Mouse (Mus musculus) adrenal gland, adult 8-10 months (tissue): Measurements from ENCODE around the gene Dnajc22. TPM values are rescaled to one million over a fixed set of nuclear protein-coding genes. Genes with fewer than 3 reads are reported as not detected.

Experiments used
- DNase-seq: peaks from one replicate; pipeline ENCODE4 v3.0.0; 2022
- total RNA-seq, 4 experiments: library from RNA; stranded (reverse); gene quantifications; 2 replicates each; pipeline ENCODE4 v1.2.4; 2022

Dnajc22 gene
- total RNA-seq, 4 experiments from 2014 or later = 0.37 to 1.6 (median 1.2) TPM

DNA sequence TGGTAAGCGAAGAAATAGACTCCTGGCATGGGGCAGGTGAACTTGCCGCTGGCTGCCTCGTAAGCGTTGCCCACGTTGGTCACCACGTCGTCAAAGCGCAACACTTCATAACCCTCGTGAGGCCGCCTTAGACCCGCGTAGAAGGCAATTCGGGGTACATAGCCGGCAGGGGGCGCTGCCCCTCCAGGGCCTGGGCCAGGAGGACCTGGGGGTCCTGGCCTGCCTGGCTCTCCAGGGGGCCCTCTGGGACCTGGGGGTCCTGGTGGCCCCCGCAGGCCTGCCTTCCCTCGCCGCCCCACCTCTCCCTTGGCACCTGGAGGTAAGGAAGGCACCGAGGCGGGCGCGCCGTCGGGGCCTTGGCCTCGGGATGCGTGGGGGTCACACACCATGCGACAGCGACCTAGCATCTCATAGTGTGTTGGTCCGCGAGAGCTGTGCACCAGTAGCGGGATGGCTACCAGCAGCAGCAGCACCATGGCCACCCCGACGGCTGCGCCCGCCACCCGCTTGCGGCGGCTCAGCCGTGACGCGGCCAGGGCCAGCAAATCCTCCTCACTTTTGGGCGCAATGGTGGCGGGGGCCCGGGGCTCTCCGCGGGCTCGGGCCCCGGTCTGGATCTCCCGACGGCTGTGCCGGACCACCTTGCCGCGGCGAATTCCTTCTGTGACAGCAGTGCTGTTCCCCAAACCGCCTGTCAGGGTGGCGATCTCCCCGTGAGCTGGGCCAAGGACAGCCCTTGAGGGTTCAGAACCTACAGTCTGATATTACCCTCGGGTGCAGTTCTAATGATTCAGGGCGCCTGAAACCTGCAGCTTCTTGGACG lies 5.5 kb upstream of the Dnajc22 start, which contains the start of gene C1ql4:
Gene C1ql4, minus strand, starts transcription at position 565 of the 823 bp plus-strand sequence.
- no peak for DNase-seq

DNA sequence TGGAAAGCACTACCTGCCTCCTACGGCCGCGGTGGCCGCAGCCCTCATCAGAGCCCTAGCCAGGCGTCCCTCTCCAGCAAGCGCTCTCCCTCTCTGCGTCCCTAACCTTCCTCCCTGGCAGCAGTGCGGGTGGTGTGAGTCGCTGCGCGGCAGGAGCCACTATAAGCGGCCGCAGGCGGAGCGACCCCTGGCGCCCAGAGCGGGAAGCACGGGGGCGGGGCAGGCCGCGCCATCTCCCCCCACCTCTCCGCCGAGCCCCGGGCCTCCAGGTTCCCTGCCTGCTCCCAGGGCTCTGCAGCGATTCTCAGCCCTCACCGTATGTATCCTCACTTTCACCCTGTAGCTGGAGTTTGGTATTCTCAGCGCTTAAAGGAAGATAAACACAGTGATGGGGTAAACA lies 4.7 kb upstream of the Dnajc22 start:
- DNase-seq = peak; percentile 45

DNA sequence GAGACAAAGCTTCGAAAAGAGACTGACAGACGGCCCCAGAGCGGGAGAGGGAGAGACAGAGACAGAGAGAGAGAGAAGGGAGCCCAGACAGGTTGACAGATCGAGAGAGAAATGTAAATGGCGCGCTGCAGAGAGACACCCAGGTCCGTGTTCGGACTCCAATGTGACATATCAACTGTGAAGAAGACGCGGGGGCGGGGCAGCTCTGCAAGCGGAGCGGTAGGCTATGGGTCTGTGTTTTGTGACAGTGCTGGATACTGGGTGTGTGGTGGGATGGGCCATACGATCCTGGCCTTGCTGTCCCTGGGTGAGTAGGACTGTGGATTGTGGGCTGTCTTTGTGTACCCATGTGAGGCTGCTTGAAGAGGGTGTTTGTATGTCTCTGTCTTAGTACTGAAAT lies 3.9 kb upstream of the Dnajc22 start:
- no peak for DNase-seq

DNA sequence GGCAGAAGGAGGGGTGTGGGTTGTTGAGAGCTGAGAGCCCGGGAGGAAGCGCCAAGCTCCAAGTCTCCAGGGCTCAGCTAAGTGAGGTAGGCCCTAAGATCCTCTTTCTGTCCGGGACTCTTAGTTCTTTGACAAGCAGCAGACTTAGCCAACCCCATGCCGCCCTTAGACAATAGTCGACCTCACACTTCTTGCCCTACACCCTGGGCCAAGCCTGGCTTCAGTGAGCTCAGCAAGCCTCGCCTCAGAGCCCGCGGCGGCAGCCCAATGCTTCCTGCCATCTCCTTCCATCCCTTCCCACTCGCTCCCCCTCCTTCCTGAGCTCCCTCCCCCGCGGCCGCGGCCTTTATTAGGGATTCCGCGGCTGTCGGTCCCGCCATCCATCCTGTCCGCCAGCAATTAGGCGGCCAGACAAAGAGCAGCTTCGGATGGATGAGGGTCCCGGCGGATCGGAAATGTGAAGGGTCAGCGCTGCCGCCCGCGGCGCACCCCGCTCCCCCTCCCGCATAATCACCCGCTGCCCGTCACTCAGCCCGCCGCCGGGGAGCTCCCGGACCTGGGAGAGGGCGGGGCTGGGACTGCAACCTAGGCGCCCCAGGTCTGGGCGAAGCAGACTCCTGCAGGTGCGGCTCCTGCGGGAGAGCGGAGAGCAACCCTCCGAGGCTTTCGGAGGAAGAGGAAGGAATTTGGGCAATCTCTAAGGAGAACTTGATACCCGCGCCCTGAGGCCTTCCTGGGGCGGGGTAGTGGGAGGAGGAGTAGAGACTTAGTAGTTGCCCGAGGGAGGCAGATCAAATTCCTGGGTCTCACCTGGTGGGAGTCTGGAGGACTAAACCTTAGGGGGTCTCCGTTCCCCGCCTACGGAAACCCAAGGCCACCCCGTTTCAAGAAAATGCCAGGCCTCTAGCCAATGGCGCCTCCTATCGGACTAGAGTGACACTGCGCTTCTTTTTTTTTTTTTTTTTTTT lies 605 bp downstream of the Dnajc22 start:
- DNase-seq = no peak

DNA sequence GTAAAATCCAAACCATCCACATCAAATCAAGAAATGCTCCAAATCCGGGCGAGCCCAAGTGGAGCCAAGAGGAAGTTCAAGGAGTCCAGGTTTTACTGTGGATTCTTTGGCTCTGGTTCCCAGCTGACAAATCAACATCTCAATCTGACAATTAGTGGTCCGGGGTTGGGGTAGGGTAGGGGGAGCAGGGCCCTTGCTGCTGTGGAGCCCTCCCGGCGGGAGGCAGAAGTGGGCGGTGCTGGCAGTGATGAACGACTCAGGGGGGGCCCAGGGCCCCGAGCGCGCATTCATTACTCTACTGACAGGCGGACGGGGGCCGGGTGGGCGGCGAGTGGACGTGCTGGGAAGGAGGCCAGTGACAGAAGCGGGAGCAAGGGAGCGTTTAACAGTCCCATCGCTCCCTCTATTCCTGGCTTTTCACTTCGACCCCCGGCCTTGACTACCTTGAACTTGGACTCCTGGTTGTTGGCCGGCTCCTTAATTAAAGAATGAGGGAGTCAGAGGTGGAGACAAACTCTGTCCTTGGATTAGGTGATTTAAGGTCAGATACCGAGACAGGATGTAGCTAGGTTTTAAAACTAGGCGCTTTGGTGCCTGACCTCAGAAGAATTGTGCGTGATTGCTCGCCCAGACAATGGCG lies 1.8 kb downstream of the Dnajc22 start:
- no peak for DNase-seq

DNA sequence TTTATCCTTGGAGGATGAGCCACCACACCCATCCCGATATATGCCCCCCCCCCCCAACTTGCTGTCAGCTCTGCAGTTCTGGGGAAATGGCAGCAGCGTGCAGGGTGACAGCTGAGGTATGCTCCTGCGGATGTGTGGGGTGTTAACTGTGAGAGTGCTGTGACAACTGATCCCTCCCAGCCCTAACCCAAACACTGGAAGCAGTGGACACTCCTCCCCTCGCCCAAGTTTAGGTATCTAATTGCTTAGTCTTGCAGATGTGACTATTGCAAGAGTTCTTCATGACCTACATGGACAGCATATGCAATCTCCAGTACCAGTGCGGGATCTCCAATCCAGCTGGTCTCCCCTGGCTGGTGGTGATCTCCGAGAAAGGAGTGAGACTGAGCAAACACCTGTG lies 2.4 kb downstream of the Dnajc22 start:
- DNase-seq = no peak

DNA sequence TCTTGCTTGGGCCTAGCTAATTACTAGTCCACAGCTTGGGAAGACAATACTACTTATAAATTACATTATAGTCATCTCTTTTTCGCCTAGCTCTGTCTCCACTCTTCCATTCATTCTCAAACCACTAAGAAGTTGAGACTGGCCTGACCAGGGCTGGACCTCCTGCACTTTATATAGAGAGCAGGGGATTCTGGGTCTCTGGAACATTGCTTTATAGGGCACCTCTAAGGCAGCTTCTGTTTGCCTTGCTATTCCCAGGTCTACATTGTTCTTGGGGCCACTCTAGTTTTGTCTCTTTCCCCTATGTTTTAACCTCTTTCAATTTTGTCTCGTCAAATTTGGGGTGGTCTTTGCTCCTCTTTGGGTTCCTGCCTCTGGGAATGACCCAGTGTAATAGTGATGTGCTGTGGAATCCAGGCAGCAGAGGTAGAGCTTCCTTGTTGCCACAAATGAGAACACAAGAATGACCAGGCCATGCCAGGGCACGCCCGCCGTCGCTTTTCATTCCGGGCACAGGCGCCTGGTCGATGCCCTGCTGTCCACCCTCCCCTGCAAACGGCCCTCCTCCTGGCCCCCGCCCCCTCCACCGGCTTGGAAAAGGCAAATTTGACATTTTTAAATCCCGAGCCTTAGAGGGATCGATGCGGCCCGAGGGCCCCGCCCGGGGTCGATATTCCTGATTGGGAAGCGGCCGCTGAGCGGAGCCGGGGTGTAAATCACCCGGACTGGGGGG lies 3.3 kb downstream of the Dnajc22 start:
- DNase-seq = no peak

DNA sequence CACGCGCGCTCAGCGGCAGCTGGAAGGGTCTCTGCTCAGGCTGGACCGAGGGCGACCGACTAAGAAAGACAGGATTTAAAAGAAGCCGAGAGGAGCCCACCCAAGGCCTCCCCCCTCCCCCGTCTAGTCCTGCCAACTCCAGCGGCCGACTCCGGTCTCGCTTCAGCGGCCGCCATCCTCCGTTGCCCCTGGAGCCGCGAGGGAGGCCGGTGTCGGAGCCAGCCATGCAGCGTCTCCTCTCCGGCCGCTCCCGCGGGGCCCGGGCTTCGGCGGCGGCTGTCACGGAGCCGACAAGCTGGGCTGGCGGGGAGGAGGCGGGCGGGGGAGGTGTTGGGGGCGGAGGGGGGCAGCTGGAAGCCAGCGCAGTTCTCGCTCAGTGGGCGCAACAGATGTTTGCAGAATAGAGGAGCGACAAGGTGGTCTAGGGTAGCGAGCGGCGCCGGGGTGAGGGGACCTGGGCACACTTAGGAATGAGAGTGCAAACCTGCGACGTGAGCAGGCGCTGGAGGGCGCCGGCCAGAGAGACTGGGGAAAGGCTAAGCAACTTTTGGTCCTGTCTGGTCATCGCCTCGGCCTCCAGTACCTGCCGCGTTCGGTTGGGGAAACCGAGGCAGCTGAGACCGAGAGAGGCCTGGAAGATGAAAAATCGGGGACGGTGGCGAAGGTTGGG lies 4.0 kb downstream of the Dnajc22 start:
- DNase-seq = no peak

DNA sequence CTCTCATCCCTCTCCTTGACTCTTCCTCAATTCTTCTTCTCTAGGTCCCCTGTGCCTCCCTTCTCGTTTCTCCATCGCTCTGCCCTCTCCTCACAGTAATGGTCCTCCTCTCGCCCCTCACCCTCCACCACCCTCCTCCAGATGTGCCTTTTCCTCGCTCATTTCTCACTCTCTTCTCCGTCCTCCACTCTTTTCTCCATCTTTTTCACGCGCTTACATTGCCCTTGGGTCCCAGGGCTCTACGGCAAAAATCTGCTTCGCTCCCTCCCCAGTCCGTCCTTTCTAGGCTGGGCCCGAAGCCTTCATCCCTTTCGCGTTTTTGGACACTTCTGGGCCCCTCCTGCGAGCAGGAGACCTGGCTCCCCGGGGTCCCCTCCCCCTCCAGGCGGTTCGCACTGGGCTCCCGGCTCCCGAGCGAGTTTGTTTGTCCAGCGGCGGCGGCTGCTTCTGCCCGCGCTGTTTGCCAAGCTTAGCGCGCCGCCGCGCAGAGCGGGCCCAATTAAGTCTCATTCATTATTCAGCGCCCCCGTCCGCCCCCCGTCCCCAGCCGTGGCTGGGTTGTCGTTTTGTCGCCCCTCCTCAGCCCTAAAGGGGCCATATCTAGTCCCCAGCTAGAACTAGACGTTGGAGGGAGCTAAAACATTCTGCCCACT lies 5.0 kb downstream of the Dnajc22 start:
- no peak for DNase-seq

DNA sequence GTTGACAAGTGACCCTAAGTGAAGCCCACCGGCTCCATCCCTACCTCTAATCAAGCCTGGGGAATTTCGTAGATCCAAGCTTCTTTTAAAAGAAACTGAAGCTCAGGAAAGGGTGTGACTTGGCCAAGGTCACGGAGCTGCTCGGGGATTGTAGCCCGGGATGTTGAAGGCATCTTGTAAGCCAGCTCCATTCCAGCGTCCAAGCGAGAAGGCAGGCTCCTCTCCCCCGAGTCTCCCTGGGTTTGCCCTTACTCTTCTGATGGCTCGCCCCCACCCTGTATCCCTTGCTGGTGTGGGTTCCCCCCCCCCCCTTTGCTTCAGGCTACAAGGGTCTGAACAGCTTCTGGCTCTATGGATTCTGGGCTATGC lies 5.5 kb downstream of the Dnajc22 start:
- DNase-seq = no peak

DNA sequence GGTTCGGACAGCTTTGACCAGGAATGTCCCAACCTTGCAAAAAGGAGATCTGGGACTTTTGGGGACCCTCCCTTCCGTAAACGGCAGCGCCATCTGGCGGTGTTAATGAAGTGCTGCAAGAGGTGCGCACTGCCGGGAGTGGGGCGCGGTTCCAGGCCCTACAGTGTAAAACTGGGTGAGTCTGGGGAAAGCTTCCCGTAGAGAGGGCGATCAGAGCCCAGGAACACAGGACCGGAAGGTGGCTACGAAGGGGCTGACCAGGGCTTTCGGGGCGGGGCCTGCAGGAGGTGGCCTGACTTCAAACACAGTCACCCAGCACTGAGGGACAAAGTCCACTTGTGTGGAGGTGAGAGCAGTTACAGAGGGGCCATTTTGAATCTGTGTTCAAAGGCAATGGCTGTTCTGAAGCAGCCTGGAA lies 6.2 kb downstream of the Dnajc22 start:
- no peak for DNase-seq

DNA sequence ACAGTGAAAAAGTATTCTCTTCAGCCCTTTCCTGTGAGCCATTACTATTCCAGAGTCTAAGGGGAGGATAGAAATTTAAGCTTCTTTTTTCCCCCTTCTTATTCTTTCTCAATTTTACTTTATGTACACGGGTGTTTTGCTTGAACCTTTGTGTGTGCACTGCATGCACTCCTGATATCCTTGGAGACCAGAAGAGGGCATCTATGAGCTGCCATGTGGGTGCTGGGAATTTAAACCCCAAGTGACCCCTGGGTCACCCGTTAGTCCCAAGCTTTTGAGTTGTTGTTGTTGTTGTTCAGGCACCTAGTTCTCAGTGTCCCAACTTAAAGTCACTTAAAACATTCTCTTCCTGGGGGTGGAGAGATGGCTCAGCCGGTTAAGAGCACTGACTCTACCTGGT lies 7.0 kb downstream of the Dnajc22 start:
- no peak for DNase-seq

DNA sequence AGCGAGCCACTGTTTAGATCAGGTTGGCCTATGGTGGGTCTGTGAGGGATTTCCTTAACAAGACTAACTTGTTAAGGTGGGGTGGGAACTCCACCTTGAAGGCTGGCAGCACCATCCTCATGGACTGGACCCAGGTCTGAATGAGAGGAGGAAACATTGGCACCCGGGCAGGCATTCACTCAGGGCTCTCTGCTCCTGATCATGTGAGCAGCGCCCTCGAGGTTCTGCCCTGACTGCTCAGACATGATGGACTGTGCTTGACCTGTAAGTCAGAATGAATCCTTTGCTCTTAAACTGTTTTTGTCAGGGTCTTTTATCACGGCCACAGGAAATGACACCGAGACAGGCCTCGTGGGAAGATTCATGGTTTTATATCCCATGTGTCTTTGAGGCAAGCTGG lies 12.3 kb downstream of the Dnajc22 start:
- DNase-seq = no peak

DNA sequence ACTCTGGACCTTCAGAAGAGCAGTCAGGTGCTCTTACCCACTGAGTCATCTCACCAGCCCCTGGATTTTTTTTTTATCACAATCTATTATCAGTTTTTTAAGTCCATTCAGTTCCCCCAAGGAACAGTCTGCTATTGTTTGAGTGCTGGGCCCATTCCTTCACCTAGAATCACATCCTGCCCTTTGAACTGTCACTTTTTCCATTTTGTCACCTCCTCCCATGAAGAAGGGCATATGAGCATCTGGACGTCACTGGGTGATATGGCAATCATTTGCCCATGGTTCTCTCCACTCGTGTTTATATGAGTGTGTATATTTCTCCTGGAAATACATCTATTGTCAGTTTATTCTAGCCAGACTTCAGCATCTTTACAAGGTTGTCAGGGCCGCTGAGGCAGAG lies 14.9 kb downstream of the Dnajc22 start:
- no peak for DNase-seq

DNA sequence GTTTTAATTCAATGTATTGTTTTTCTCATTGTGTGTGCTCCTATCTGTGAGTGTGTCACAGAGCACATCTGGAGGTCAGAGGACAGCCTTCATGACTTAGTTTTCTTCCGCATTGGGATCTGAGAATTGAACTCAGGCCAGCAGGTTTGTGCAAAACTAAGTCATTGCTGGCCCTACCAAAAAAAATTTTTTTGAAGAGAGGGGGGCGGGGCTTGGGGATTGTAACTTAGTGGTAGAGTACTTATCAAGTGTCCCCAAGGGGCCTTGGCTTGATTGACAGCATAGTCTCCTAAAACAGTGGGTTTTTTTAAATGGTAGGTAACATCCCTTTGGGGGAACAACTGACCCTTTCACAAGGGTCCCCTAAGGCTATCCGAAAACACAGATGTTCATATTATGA lies 18.2 kb downstream of the Dnajc22 start:
- no peak for DNase-seq

DNA sequence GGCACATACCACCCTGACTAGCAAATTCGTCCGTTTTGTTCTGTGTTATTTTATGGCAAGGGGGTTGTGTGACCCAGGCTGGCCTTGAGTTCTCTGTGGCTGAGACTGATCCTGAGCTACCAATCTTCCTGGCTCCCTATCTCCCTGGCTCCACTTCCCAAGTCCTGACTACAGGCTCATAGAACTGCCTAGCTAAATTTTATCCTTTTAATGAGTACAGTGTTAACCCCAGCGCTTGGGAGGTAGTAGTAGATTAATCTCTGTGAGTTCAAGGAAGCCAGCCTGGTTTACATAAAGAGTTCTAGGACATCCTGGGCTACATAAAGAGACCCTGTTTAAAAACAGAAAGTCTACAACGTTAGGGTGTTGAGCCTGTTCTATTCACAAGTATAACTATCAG lies 18.8 kb downstream of the Dnajc22 start:
- DNase-seq = no peak

DNA sequence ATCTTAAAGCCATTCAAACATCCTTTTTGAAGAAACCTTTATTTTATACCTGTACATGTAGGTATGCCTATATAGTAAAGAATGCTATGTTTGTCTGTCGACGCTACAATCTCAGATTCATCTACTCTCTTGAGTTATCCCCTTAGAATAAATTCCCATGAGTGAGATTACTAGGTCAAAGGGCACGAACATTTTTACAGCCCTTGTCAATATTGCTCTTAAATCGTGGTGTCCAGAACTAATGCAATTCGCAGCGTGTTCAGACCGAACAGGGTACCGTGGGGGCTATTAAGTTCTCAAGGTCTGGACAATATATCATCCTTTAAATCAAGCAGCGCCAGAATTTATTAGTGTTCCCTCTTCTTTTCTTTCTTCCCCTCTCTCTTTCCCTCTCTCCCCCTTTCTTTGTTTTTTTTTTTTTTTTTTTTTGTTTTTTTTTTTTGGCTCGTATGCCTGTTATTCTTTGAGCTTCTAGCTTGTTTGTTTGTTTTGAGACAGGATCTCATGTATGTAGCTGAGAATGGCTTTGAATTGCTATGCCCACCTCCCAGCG lies 19.9 kb downstream of the Dnajc22 start:
- DNase-seq = no peak

DNA sequence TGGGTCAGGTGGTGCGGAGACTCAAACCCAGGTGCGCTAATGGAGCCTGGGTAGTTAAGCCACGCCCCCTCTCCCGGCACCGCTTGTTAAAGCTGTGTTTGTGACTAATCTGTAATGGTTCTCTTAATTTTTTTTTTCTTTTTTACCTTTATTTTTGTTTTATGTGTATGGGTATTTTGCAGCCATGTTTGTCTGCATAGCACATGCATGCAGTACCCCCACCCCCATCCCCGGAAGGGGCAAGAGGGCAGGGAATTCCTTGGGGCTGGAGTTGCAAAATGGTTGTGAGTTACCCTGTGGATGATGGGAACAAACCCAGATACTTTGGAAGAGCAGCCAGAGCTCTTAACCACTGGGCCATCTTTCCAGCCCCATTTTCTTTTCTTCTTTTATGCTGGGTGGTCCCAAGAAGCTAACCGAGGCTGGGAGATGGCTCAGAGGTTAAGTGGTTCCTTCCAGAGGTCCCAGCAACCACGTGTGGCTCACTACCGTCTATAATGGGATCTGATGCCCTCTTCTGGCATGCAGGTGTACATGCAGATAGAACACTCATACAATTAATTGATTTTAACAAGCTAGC lies 20.5 kb downstream of the Dnajc22 start:
- no peak for DNase-seq

DNA sequence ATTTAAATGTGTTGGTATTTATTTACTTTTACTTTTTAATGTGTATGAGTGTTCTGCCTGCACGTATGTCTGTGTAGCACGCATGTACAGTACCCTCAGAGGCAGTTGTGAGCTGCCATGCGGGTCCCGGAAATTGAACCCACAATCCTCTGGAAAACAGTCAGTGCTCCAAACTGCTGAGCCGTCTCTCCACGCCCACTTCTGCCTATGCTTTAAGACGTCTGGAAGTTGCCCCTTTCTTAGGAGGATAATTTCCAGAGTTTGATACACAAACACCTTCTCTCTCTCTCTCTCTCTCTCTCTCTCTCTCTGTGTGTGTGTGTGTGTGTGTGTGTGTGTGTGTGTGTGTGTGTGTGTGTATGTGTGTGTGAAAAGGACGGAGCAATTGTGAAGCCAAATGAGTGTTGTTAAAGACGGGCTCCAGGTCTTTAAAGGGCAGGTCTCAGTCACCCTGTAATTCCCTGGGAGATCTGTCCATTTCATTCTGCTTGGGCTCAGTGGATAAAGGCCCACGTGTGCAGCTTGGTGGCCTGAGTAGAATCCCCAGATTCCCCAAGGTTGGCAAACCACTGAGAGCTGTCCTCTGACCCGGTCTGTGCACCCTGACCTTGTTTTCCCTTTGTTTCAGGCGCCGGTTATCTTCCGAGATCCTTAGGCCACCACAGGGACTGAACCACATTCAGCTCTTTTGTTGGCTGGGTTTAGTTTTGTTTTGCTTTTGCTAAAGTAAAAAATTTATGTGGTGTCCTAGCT lies 21.5 kb downstream of the Dnajc22 start:
- no peak for DNase-seq

DNA sequence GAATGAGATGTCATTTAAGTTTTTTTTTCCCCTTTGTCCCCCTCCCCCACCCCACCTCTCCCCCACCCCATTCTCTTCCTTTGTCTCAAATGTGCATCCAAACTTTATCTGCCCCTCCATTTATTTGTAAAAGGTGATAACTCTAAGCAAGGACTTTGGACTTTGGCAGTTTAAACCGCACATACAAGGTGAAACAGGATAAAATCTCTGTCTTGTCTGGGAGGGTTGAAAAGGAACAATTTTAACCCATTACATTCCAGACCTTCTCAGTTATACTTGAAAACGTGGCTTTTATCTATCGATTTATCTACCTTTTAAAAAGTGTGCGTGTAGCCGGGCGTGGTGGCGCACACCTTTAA lies 22.1 kb downstream of the Dnajc22 start:
- no peak for DNase-seq
